Mouse (Mus musculus) heart, postnatal 0 days (tissue): ENCODE results near the gene Nxt1.

Experiments
- CTCF ChIP-seq: IDR thresholded peaks from 2 replicates; pipeline ENCODE4 v1.5.1; 2016; ENCODE audit warnings: antibody characterized with exemption, control low read depth, low read depth
- EP300 ChIP-seq: IDR thresholded peaks from 2 replicates; pipeline ENCODE4 v1.6.1; 2016; ENCODE audit warnings: antibody characterized with exemption, low read depth

DNA sequence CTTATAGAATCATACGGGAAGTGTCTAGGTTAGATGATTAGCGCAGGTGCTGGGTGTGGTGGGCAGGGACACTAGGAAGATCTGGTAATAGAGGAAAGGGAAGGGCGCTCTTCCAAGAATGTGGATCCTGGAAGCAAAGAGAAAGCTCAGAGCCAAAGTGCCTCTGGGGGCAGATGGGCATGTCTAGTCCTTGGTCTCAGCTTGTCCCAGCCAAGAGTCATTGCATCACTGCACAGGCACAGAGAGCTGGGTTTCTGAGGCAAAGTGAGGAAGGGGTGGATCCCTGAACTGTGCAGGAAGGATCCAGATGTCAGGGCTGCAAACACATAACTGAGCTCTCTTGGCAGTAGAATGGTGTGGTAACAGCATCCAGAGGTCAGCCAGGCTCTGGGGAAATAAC, 40.8 kb upstream of the Nxt1 start:
- TF ChIP-seq CTCF (no peak), EP300 (no peak)
